Mouse (Mus musculus) megakaryocyte, embryonic 14.5 days (primary cell): ENCODE results near the gene Tespa1.

ENCODE experiments used
- FLI1 ChIP-seq: IDR thresholded peaks from 2 replicates; pipeline ENCODE4 v1.6.1; 2012; ENCODE audit warnings: low read length, inconsistent platforms, mixed read lengths
- GATA1 ChIP-seq: IDR thresholded peaks from 3 replicates; pipeline ENCODE4 v1.6.1; 2012; ENCODE audit warnings: mixed read lengths, low read length, inconsistent platforms, borderline replicate concordance

DNA sequence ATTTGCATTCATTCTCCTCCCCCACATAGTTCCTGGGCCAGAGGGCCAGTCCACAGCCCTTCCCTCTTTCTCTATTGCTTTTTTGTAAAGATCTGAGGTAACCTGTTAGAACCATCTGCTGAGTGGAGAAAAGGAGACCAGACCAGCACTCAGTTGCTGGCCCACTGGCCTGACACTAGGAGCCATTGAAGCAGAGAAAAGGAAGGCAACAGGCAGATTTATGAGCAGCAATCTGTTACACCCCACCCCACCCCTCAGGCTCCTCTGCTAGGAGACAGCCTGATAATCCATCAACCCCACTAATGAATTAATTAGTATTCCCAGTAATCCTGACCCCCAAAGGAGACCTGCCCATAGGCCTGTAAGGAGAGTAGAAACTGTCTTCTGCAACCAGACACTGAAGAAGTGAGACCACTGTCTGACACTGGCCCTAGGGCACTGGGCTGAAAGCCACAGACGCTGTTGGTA is 40.7 kb upstream of the Tespa1 start:
- no peak for TF ChIP-seq GATA1
- no peak for TF ChIP-seq FLI1
